38 mouse cellular contexts compared by ENCODE assay signal in genomic region chr8:21911931-21912330, GRCm38 (mm10). TPM values are rescaled to one million over a fixed set of nuclear protein-coding genes. Genes with fewer than 3 reads are reported as not detected.
"Had no signal": no experiment of that assay in that cellular context is flagged by ENCODE, and none has a peak within 500 bp of the region (broad histone marks: within the 10 kb centered on the region; RNA-seq: fewer than 3 reads in every experiment).

No protein-coding gene starts in this region.

- H3K27ac ChIP-seq: limb, embryonic 10.5 days; limb, embryonic 12.5 days; limb, embryonic 13.5 days; limb, embryonic 15.5 days; liver, embryonic 12.5 days; liver, embryonic 13.5 days; liver, embryonic 14.5 days; liver, embryonic 15.5 days; lung, embryonic 15.5 days; macrophage; midbrain, embryonic 10.5 days; midbrain, embryonic 12.5 days; midbrain, embryonic 13.5 days; midbrain, embryonic 15.5 days; neural tube, embryonic 12.5 days; neural tube, embryonic 13.5 days had no signal

- H3K9ac ChIP-seq: limb, embryonic 12.5 days; limb, embryonic 13.5 days; limb, embryonic 15.5 days; liver, embryonic 12.5 days; liver, embryonic 13.5 days; liver, embryonic 14.5 days; liver, embryonic 15.5 days; liver, postnatal 0 days; lung, embryonic 14.5 days; lung, embryonic 15.5 days; midbrain, embryonic 12.5 days; midbrain, embryonic 13.5 days; midbrain, embryonic 15.5 days; neural tube, embryonic 12.5 days; neural tube, embryonic 13.5 days had no signal

- H3K4me3 ChIP-seq: limb, embryonic 10.5 days; limb, embryonic 12.5 days; limb, embryonic 13.5 days; limb, embryonic 15.5 days; liver, embryonic 12.5 days; liver, embryonic 13.5 days; liver, embryonic 15.5 days; lung, embryonic 15.5 days; megakaryocyte, embryonic 14.5 days; midbrain, embryonic 10.5 days; midbrain, embryonic 12.5 days; midbrain, embryonic 13.5 days; midbrain, embryonic 15.5 days; myocyte; neural tube, embryonic 12.5 days; neural tube, embryonic 13.5 days had no signal

- H3K4me1 ChIP-seq: limb, embryonic 12.5 days; limb, embryonic 15.5 days; liver, embryonic 12.5 days; liver, embryonic 13.5 days; liver, embryonic 15.5 days; lung, embryonic 15.5 days; megakaryocyte, embryonic 14.5 days; midbrain, embryonic 10.5 days; midbrain, embryonic 12.5 days; midbrain, embryonic 13.5 days; midbrain, embryonic 15.5 days; neural tube, embryonic 12.5 days; neural tube, embryonic 13.5 days had no signal

- H3K36me3 ChIP-seq: limb, embryonic 10.5 days; limb, embryonic 12.5 days; limb, embryonic 13.5 days; limb, embryonic 15.5 days; liver, embryonic 12.5 days; liver, embryonic 13.5 days; liver, embryonic 15.5 days; lung, embryonic 15.5 days; midbrain, embryonic 10.5 days; midbrain, embryonic 12.5 days; midbrain, embryonic 13.5 days; midbrain, embryonic 15.5 days; neural tube, embryonic 12.5 days; neural tube, embryonic 13.5 days had no signal

- DNase-seq: left cerebral cortex, postnatal 4 days; liver; liver, embryonic 13.5 days; liver, postnatal 0 days; lung, adult 18-20 months; lung, adult 2 months; lung, embryonic 14.5 days; lung, postnatal 10 days; lung, postnatal 14 days; lung, postnatal 36 days; lung, postnatal 4 days; midbrain, embryonic 14.5 days had no signal

- H3K9me3 ChIP-seq: limb, embryonic 10.5 days; limb, embryonic 12.5 days; limb, embryonic 13.5 days; limb, embryonic 15.5 days; liver, embryonic 12.5 days; liver, embryonic 13.5 days; liver, embryonic 15.5 days; lung, embryonic 15.5 days; megakaryocyte, embryonic 14.5 days; midbrain, embryonic 10.5 days; midbrain, embryonic 12.5 days; midbrain, embryonic 13.5 days; midbrain, embryonic 15.5 days; neural tube, embryonic 12.5 days; neural tube, embryonic 13.5 days had no signal

RNA-seq across cellular contexts. Expression of gene Defb11, which starts 5.7 kb away (rescaled TPM):
- total RNA-seq: left cerebral cortex, postnatal 25 days; left cerebral cortex, postnatal 36 days; left cerebral cortex, postnatal 4 days; liver, adult 2 months; megakaryocyte progenitor cell, adult 5-6 weeks; megakaryocyte, adult 5-6 weeks; megakaryocyte-erythroid progenitor cell, adult 5-6 weeks; midbrain, postnatal 0 days; monocyte, adult 5-6 weeks had no signal

RNA-seq across cellular contexts. Expression of gene Defb15, which starts 20.6 kb away (rescaled TPM):
- total RNA-seq: left cerebral cortex, postnatal 14 days; left cerebral cortex, postnatal 25 days; left cerebral cortex, postnatal 36 days; left cerebral cortex, postnatal 4 days; liver, adult 2 months; megakaryocyte progenitor cell, adult 5-6 weeks; megakaryocyte, adult 5-6 weeks; megakaryocyte-erythroid progenitor cell, adult 5-6 weeks; midbrain, postnatal 0 days; monocyte, adult 5-6 weeks had no signal

RNA-seq across cellular contexts. Expression of gene Defb35, which starts 26.2 kb away (rescaled TPM):
- total RNA-seq: left cerebral cortex, postnatal 14 days; left cerebral cortex, postnatal 25 days; left cerebral cortex, postnatal 36 days; left cerebral cortex, postnatal 4 days; liver, adult 2 months; megakaryocyte progenitor cell, adult 5-6 weeks; megakaryocyte, adult 5-6 weeks; megakaryocyte-erythroid progenitor cell, adult 5-6 weeks; midbrain, postnatal 0 days; monocyte, adult 5-6 weeks had no signal

RNA-seq across cellular contexts. Expression of gene Defb9, which starts 26.7 kb away (rescaled TPM):
- total RNA-seq: left cerebral cortex, postnatal 14 days; left cerebral cortex, postnatal 25 days; left cerebral cortex, postnatal 36 days; left cerebral cortex, postnatal 4 days; liver, adult 2 months; megakaryocyte progenitor cell, adult 5-6 weeks; megakaryocyte, adult 5-6 weeks; megakaryocyte-erythroid progenitor cell, adult 5-6 weeks; midbrain, postnatal 0 days; monocyte, adult 5-6 weeks had no signal

RNA-seq across cellular contexts. Expression of gene Defb13, which starts 34.6 kb away (rescaled TPM):
- total RNA-seq: left cerebral cortex, postnatal 14 days; left cerebral cortex, postnatal 25 days; left cerebral cortex, postnatal 36 days; left cerebral cortex, postnatal 4 days; liver, adult 2 months; megakaryocyte progenitor cell, adult 5-6 weeks; megakaryocyte, adult 5-6 weeks; megakaryocyte-erythroid progenitor cell, adult 5-6 weeks; midbrain, postnatal 0 days; monocyte, adult 5-6 weeks had no signal
